Mouse (Mus musculus): ENCODE results near the gene Rnd2. TPM values are rescaled to one million over a fixed set of nuclear protein-coding genes. Genes with fewer than 3 reads are reported as not detected.

Gene Rnd2
- total RNA-seq, 1 experiment, result 10.4 TPM

DNA sequence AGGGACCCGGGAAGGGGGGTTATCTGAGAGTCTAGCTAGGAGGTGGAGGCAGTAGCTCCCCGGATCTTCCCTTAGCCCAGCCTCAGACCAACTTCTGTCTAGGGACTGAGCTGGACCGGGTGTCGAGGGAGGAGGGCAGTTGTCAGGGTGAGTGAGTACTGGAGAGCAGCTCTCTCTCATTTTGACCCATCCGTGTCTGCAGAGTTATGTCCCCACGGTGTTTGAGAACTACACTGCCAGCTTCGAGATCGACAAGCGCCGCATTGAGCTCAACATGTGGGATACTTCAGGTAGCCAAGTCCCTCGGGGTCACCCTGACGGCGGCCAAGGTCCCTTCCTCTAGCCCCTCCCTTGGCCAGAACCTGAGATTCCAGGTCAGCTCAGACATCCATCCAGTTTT lies 3.9 kb downstream of the Rnd2 start:
- in situ Hi-C loops (cut with MboI; ENCODE audit: low sequenced_read_pairs in 2 of 2, unreplicated experiment in 2 of 2), result no loop called here
- H3K4me1 ChIP-seq (ENCODE audit: control insufficient read depth in 2 of 2, insufficient read depth in 2 of 2, low read length in 2 of 2, poor library complexity in 1 of 2), result peaks cover 6 to 21% of the 10 kb centered on the region in 2 experiments

DNA sequence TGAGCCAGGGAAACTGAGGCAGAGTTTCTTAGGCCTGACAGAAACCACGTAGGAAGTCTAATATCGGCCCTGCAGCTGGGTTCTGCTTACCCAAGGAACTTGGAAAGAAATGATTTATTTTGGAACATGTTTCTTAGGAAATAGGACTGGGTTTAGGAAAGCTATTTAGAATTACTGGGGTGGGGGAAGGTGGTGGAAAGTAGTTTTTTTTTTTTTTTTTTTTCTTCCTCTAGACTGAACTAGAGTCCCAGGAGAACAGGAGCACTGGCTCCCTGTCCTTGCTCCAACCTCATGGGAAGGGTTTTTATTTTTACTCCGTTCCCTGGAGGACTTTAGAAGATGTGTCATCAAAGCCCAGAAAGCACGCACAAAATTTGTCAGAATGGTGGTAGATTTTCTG lies 4.4 kb downstream of the Rnd2 start:
- Histone ChIP-seq H3K9ac (ENCODE audit: insufficient read depth, low read depth, low read length, poor library complexity, severe bottlenecking) (no peak overlapping the region), H3K4me3 (ENCODE audit: insufficient read depth in 1 of 2, low read depth in 1 of 2, low read length in 2 of 2, poor library complexity in 1 of 2, severe bottlenecking in 1 of 2) (0 out of 4 replicates have a peak overlapping the region, but pooled peaks of 1 of the 2 experiments have one; percentile 90), H3K27ac (ENCODE audit: insufficient read depth, low read depth, low read length, poor library complexity, severe bottlenecking) (no peak overlapping the region), H3K4me1 (ENCODE audit: control insufficient read depth in 2 of 2, insufficient read depth in 2 of 2, low read length in 2 of 2, poor library complexity in 1 of 2) (peaks cover 5 to 18% of the 10 kb centered on the region in 2 experiments), H3K36me3 (ENCODE audit: control insufficient read depth, insufficient read depth, low read length, poor library complexity, severe bottlenecking) (no peaks in the 10 kb centered on the region), H3K9me3 (ENCODE audit: control insufficient read depth, insufficient read depth, low read depth, low read length) (no peaks in the 10 kb centered on the region)
- in situ Hi-C loops (cut with MboI; ENCODE audit: low sequenced_read_pairs in 2 of 2, unreplicated experiment in 2 of 2), result no loop called here
- TF ChIP-seq ZC3H11A (IDR thresholded peaks at IDR 0.05; ENCODE audit: borderline replicate concordance, low read depth, low read length) (no peak), CHD2 (IDR thresholded peaks at IDR 0.05; ENCODE audit: low read depth, low read length) (no peak), ZNF384 (IDR thresholded peaks at IDR 0.05; ENCODE audit: low read depth, low read length) (no peak), HCFC1 (IDR thresholded peaks at IDR 0.05; ENCODE audit: borderline replicate concordance, insufficient read depth, low read length) (no peak), MAFK (IDR thresholded peaks at IDR 0.05; ENCODE audit: insufficient read depth, low read depth, low read length) (no peak)
- DNase-seq (ENCODE audit: low read depth, low spot score), result no peak

More for the DNA sequence above, 3.9 kb downstream of the Rnd2 start:
- no peak for TF ChIP-seq CHD2 (IDR thresholded peaks at IDR 0.05; ENCODE audit: low read depth, low read length)
- TF ChIP-seq MAFK (IDR thresholded peaks at IDR 0.05; ENCODE audit: insufficient read depth, low read depth, low read length), result no peak
- TF ChIP-seq ZNF384 (IDR thresholded peaks at IDR 0.05; ENCODE audit: low read depth, low read length), result no peak
- no peak for TF ChIP-seq HCFC1 (IDR thresholded peaks at IDR 0.05; ENCODE audit: borderline replicate concordance, insufficient read depth, low read length)
- no peak for TF ChIP-seq ZC3H11A (IDR thresholded peaks at IDR 0.05; ENCODE audit: borderline replicate concordance, low read depth, low read length)
- no peak overlapping the region for H3K27ac ChIP-seq (ENCODE audit: insufficient read depth, low read depth, low read length, poor library complexity, severe bottlenecking)
- peak overlapping the region; percentile 79 to 90 for H3K4me3 ChIP-seq (ENCODE audit: insufficient read depth in 1 of 2, low read depth in 1 of 2, low read length in 2 of 2, poor library complexity in 1 of 2, severe bottlenecking in 1 of 2)
- H3K36me3 ChIP-seq (ENCODE audit: control insufficient read depth, insufficient read depth, low read length, poor library complexity, severe bottlenecking), result no peaks in the 10 kb centered on the region
- H3K9me3 ChIP-seq (ENCODE audit: control insufficient read depth, insufficient read depth, low read depth, low read length), result no peaks in the 10 kb centered on the region
- DNase-seq (ENCODE audit: low read depth, low spot score), result no peak
- H3K9ac ChIP-seq (ENCODE audit: insufficient read depth, low read depth, low read length, poor library complexity, severe bottlenecking), result peak overlapping the region; percentile 59

DNA sequence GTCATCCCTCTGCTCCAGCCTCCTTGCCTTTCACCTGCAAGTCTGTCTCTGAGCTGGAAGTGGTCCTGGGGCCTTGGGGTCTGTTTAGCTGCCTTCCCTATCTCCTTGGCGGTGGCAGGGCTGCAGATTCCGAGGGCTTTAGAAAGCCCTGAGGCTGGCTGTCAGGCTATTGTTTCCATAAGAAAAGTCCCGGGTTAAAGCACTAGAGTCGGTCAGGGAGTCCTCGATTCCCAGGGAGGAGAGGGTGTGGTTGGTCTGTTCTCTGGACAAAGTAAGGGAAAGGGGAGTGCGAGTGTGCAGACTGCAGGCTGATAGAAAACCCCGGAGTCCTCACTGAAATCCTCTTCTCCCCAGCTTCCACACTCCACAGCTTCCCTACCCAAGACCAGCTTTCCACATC lies 5.4 kb downstream of the Rnd2 start:
- H3K4me1 ChIP-seq (ENCODE audit: control insufficient read depth in 2 of 2, insufficient read depth in 2 of 2, low read length in 2 of 2, poor library complexity in 1 of 2), result peaks cover 5 to 15% of the 10 kb centered on the region in 2 experiments
- DNase-seq (ENCODE audit: low read depth, low spot score), result no peak
- TF ChIP-seq CHD2 (IDR thresholded peaks at IDR 0.05; ENCODE audit: low read depth, low read length) (no peak), MAFK (IDR thresholded peaks at IDR 0.05; ENCODE audit: insufficient read depth, low read depth, low read length) (no peak), ZNF384 (IDR thresholded peaks at IDR 0.05; ENCODE audit: low read depth, low read length) (no peak), ZC3H11A (IDR thresholded peaks at IDR 0.05; ENCODE audit: borderline replicate concordance, low read depth, low read length) (no peak), HCFC1 (IDR thresholded peaks at IDR 0.05; ENCODE audit: borderline replicate concordance, insufficient read depth, low read length) (no peak)
- no peak overlapping the region for H3K9ac ChIP-seq (ENCODE audit: insufficient read depth, low read depth, low read length, poor library complexity, severe bottlenecking)
- H3K9me3 ChIP-seq (ENCODE audit: control insufficient read depth, insufficient read depth, low read depth, low read length), result no peaks in the 10 kb centered on the region
- no peak overlapping the region for H3K27ac ChIP-seq (ENCODE audit: insufficient read depth, low read depth, low read length, poor library complexity, severe bottlenecking)
- in situ Hi-C loops (cut with MboI; ENCODE audit: low sequenced_read_pairs in 2 of 2, unreplicated experiment in 2 of 2), result no loop called here
- no peak overlapping the region for H3K4me3 ChIP-seq (ENCODE audit: insufficient read depth in 1 of 2, low read depth in 1 of 2, low read length in 2 of 2, poor library complexity in 1 of 2, severe bottlenecking in 1 of 2)
- H3K36me3 ChIP-seq (ENCODE audit: control insufficient read depth, insufficient read depth, low read length, poor library complexity, severe bottlenecking), result no peaks in the 10 kb centered on the region

DNA sequence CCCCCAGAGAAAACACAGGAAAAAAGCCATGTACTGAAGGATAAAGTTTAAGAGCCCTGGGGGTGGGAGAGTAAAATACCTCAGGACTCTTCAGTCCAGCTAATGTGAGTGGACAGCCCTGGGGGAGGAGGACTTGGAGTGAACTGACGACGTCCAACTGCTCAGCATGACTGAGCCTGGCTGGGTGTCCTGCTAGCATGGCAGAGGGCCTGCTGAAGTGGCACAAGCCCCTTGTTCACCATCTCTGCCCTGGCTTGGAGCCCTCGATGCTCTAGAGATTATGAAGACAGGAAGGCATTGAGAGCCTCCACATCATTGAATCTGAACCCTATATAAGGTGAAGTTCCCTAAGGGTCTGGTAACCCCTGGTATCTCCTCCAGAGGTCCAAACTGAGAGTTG lies 7.1 kb downstream of the Rnd2 start:
- no peak for TF ChIP-seq HCFC1 (IDR thresholded peaks at IDR 0.05; ENCODE audit: borderline replicate concordance, insufficient read depth, low read length)
- no peak for TF ChIP-seq MAFK (IDR thresholded peaks at IDR 0.05; ENCODE audit: insufficient read depth, low read depth, low read length)
- no peak for TF ChIP-seq ZNF384 (IDR thresholded peaks at IDR 0.05; ENCODE audit: low read depth, low read length)
- TF ChIP-seq ZC3H11A (IDR thresholded peaks at IDR 0.05; ENCODE audit: borderline replicate concordance, low read depth, low read length), result no peak
- no peak for TF ChIP-seq CHD2 (IDR thresholded peaks at IDR 0.05; ENCODE audit: low read depth, low read length)
- no peak overlapping the region for H3K9ac ChIP-seq (ENCODE audit: insufficient read depth, low read depth, low read length, poor library complexity, severe bottlenecking)
- H3K9me3 ChIP-seq (ENCODE audit: control insufficient read depth, insufficient read depth, low read depth, low read length), result no peaks in the 10 kb centered on the region
- peaks cover 4 to 13% of the 10 kb centered on the region in 2 experiments for H3K4me1 ChIP-seq (ENCODE audit: control insufficient read depth in 2 of 2, insufficient read depth in 2 of 2, low read length in 2 of 2, poor library complexity in 1 of 2)
- H3K36me3 ChIP-seq (ENCODE audit: control insufficient read depth, insufficient read depth, low read length, poor library complexity, severe bottlenecking), result no peaks in the 10 kb centered on the region
- DNase-seq (ENCODE audit: low read depth, low spot score), result no peak
- no peak overlapping the region for H3K27ac ChIP-seq (ENCODE audit: insufficient read depth, low read depth, low read length, poor library complexity, severe bottlenecking)
- in situ Hi-C loops (cut with MboI; ENCODE audit: low sequenced_read_pairs in 2 of 2, unreplicated experiment in 2 of 2), result no loop called here
- no peak overlapping the region for H3K4me3 ChIP-seq (ENCODE audit: insufficient read depth in 1 of 2, low read depth in 1 of 2, low read length in 2 of 2, poor library complexity in 1 of 2, severe bottlenecking in 1 of 2)

- no peak for TF ChIP-seq MAFK (IDR thresholded peaks at IDR 0.05; ENCODE audit: insufficient read depth, low read depth, low read length)
- no peak for TF ChIP-seq ZC3H11A (IDR thresholded peaks at IDR 0.05; ENCODE audit: borderline replicate concordance, low read depth, low read length)
- no peak for TF ChIP-seq ZNF384 (IDR thresholded peaks at IDR 0.05; ENCODE audit: low read depth, low read length)
- no peak for TF ChIP-seq CHD2 (IDR thresholded peaks at IDR 0.05; ENCODE audit: low read depth, low read length)
- TF ChIP-seq HCFC1 (IDR thresholded peaks at IDR 0.05; ENCODE audit: borderline replicate concordance, insufficient read depth, low read length), result no peak
- no peaks in the 10 kb centered on the region for H3K36me3 ChIP-seq (ENCODE audit: control insufficient read depth, insufficient read depth, low read length, poor library complexity, severe bottlenecking)
- H3K27ac ChIP-seq (ENCODE audit: insufficient read depth, low read depth, low read length, poor library complexity, severe bottlenecking), result no peak overlapping the region
- in situ Hi-C loops (cut with MboI; ENCODE audit: low sequenced_read_pairs in 2 of 2, unreplicated experiment in 2 of 2), result no loop called here
- no peaks in the 10 kb centered on the region for H3K9me3 ChIP-seq (ENCODE audit: control insufficient read depth, insufficient read depth, low read depth, low read length)
- no peak for DNase-seq (ENCODE audit: low read depth, low spot score)
- peaks cover 4 to 16% of the 10 kb centered on the region in 2 experiments for H3K4me1 ChIP-seq (ENCODE audit: control insufficient read depth in 2 of 2, insufficient read depth in 2 of 2, low read length in 2 of 2, poor library complexity in 1 of 2)
- H3K4me3 ChIP-seq (ENCODE audit: insufficient read depth in 1 of 2, low read depth in 1 of 2, low read length in 2 of 2, poor library complexity in 1 of 2, severe bottlenecking in 1 of 2), result no peak overlapping the region
- no peak overlapping the region for H3K9ac ChIP-seq (ENCODE audit: insufficient read depth, low read depth, low read length, poor library complexity, severe bottlenecking)
Measured at GRCm38 (mm10) chr11:101472336-101472735, 7.5 kb downstream of the Rnd2 start.

All from ES-E14 (cell line).